Mouse (Mus musculus): ENCODE data around the gene Klhl32. TPM values are rescaled to one million over a fixed set of nuclear protein-coding genes. Genes with fewer than 3 reads are reported as not detected.

Klhl32 gene
- total RNA-seq (2023) = not detected

DNA sequence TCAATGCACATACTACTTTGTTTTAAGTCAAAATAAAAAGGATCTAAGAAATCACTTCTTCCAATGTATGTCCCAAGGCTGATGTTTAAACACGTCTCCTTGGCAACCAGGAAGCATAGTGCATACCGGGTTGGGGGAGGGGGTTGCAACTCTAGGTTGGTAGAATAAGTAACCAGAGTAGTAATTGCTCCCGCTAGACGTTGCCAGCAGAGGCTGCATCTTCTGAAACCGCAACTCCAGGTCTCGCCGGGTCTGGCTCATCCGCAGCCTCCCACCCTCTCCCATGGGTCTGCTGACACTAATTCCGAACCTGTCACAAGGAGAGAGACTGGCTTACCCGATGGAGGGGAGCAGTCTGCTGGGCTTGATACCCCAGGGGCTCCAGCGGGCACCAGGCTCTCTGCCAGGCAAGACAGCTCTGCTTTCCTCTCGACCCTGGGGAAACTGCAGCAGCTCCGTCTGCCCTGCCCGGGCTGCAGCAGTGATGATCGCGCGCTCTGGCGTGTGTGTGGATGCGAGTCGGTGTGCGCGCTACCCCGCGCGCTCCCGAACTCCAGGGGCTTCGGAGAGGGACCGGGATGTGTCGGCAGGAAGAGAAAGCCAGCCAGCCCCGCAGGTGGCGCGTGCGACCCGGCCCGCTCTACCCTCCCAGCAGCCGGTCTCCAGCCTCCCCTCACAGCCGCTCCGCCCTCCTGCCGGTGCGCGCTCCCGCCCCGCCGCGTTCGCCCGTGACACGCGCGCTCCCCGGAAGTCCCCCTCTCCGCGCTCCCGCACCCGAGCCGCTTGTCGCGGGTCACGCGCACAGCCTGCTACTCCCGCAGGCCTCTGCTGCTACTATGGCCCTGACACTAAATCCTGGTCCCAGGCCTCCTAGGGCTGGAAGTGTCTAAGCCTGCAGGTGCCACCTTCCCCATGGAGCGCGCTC lies at the start of gene Klhl32:
TSS of gene Klhl32 (minus strand) at position 724 of the 925 bp plus-strand sequence.

DNA sequence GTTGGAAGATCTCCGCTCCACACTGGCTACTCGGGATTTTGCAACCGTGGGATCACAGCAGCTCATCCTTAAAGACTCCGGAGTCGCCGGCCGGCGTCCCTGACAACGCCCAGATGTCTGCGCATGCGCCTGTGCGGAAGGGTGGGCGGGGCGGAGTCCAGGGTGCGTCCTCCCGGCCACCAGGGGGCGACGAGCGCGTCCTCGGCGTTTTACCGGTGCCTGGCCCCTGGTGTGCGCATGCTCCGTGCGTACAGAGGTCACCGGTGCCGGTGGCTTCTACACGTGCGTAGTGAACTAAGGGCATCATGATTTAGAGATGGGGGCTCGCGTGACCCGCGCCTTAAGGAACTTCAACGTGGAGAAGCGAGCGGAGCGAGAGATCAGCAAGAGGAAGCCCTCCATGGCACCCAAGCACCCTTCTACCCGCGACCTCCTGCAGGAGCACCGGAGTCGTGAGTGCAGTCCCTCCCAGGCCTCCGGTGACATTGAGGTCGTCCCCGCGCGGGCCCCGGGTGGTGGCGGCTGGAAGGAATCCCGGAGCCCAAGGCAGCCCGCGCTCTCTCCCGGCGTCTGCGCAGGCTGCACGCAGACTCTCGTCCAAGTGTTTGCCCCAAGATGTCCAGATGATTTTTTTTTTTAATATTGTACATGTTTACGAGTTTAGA lies 47.1 kb upstream of the Klhl32 start, which contains the start of gene Ndufaf4:
TSS of gene Ndufaf4 (plus strand) at position 233 of the 665 bp plus-strand sequence.

Other genes with a start within 250 kb of the Klhl32 start
- 1 to 10 TPM; 5.8 TPM for gene Ndufaf4, start 47.0 kb upstream of the Klhl32 start, total RNA-seq (2023)
- gene Gpr63, start 115.3 kb upstream of the Klhl32 start, total RNA-seq (2023) = not detected

All from neutrophil, adult 59 days (primary cell).